Mouse (Mus musculus): ENCODE measurements at regions not wholly inside any gene's neighbourhood (a gene's known extent, or its start where the extent isn't known, plus 50 kb on each side); places are given as distances from the start of the nearest gene placed in this dataset.

DNA sequence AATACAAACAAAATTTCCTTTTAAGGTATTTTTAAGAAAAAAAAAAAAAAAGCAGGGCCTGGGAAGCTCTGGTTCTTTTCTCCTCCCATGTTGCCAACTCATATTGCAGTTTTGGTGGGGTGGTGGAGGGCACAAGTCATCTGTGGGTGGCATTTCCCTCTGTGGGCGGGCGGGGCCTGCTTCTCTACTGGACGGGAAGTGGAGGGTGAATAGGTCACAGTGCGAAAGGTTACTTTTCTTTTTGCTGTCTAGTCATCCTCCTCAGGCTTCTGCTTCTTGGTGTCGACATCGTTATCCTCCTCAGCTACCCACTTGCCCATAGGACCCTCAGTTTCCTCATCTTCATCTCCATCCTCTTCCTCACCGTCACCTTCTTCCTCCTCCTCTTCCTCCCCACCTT, 55.3 kb upstream of the Plcb1 start:
- DNase-seq (ENCODE audit: extremely low read depth, low read depth, low spot score): no peak

DNA sequence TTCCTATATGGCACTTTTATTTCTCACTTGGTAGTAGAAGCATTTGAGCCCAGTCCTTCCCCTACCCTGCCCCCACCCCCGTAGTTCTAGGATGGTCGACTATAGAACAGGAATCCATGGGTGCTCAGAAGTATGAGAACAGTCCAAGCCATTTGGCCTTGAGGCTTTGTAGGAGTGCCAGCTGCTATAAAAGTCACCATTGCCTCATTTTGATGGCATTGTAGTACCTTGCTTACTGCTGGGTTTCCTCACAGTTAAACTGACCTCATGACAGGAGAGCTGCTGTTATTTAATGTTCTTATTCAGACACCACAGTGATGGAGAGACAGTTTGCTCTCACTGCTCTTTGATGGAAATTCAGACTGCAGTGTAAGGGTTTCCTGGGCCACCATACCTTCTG, 59.2 kb upstream of the Plcb1 start:
- peak; percentile 55 for DNase-seq (ENCODE audit: extremely low read depth, low read depth, low spot score)

DNA sequence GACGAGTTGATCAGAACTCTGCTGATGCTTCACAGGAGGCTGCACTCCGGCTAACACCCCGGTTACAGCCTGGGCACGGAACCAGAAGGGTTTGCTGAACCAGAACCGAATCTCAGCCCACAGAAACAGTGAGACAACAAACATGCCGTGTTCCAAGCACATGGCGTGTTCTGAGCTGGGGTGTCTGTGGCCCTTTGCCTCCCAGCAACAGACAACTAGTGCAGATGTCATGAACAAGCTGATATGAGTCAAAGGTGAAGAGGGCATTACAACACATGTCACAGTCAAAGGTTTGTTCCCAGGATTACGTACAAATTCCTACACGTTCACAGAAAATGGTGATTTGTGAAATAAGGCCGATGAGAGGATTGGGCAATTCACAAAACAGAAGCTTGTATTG, 61.8 kb upstream of the Plcb1 start:
- no peak for DNase-seq (ENCODE audit: extremely low read depth, low read depth, low spot score)

DNA sequence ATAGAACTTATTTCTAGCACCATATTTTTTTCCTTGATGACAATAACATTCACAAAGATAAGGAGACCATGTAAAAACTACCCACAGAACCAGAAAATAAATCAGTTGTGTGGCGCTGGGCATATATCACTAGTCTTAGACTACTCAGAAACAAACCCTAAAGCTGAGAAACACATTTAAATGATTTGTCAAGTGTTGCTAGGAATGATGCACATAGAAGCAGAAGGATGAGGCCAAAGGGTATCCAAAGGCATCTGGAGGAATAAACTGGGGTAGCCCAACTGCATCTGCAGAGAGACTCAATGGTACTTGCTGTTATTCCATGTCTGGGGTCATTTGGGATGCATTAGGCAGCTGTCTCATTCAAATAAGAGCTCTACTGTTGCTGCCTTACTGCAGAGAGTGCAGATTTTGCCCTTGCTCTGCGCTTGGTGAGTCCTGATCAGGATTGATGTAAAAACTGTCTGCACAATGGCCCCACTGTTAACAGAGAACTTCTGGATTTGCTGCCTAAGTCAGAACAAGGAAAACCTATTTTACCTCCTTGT, 68.0 kb upstream of the Plcb1 start:
- DNase-seq (ENCODE audit: extremely low read depth, low read depth, low spot score): no peak

DNA sequence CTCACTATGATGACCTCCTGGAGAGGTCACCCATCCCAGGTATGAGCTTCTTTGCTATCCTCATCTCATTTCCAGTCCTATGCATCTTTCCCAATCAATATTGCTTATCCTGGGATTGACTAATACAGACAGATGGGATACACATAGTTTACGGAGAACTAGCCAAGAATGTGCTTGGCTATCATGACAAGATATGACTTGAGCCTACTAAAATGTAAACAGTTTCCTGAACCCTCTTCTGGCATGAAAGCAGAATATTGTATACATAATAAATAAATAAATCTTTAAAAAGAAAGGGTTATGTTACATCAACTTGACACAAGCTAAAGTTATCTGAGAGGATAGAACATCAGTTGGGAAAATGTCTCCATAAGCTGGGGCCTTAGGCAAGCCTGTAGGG, 69.3 kb upstream of the Plcb1 start:
- DNase-seq (ENCODE audit: extremely low read depth, low read depth, low spot score): no peak

DNA sequence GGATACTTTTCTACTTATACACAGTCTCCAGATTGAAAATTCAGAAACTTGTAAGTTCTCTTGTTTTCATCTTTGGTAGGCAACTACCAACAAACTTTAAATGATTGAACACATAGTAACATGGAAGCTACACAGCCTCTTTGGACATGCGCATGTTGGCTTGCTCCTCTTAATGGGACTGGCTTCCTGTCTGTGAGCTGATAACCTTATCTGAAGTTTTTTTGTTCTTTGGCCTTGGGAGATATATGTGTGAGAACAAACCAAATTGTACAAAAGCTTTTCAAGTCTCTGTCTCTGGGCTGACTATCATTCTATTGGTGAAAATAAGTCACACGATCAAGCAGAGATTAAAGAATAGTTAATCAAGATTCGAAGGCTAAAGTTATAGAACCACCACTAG, 70.1 kb upstream of the Tmx4 start:
- DNase-seq (ENCODE audit: extremely low read depth, low read depth, low spot score): no peak

DNA sequence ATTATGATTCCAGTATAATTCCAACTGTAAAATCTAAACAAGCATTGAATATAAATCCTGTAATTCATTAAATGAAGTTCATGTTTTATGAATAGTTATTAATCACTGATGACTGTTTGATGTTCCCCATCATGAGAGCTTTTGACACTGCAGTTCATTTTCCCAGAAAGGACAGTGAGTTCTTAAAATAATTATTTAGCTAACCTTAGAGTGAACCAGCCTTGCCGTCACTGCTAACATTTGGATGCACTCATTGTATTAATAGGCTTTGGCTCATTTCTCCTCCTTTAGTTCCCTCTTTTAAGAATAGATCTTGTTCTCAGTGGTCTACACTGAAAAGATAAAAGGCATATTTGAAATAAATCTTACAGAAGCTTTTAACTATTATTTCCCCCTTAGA, 64.8 kb upstream of the Tmx4 start:
- no peak for DNase-seq (ENCODE audit: extremely low read depth, low read depth, low spot score)

DNA sequence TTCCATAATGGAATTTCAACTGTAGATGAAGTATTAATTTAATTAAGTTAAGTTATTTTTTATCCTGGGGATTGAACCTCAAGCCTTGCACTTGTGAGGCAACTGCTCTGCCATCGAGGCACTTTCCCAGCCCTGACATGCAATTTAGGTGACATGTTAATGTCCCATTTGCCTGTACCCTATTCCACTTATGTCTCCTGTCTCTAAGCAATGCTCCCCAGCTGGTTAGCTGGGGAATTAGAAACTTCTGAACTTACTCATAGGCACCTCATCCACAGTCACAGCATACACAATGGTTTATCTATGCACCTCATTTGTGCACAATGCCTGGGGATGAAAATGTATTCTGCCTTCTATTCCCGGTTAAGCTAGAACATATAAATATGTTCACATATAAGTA, 59.1 kb upstream of the Tmx4 start:
- DNase-seq (ENCODE audit: extremely low read depth, low read depth, low spot score): no peak

DNA sequence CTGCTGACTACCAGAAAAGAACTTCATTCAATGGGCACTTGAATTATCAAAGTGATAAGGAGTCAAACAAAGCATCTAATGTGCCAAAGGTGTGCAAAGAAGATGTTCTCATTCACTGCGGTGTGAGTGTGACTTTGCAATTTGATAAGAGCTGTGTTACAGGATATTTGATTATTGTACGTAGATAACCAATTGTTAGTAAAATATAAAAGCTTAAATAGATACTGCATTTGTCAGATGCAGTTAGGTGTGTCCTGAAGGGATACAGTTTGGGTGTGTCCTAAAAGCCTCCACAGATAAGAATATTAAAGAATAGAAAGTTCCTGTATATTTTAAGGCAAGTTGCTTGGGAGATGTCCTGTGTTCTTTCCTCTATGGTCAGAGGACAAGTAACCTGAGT, 53.5 kb upstream of the Tmx4 start:
- DNase-seq (ENCODE audit: extremely low read depth, low read depth, low spot score): no peak

DNA sequence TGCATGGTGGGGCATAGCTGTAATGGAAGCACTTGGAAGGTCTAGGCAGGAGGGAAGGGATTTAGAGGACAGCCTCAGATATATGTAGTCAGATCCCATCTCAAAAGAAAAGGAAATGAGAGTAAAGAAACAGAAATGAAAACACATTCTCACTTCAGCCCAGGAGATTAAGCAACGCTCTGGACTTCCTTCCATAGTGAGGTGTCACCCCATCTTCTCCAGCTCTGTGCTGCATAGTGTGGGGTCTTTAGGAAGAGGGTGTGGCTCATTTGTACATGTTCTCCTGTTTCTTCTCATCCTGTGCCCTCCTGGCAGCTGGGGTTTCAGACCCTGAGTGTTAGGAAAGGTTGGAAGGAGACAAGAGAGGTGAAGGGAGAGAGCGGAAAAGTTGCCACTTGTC, 52.4 kb upstream of the Tmx4 start:
- DNase-seq (ENCODE audit: extremely low read depth, low read depth, low spot score): no peak

All from fat pad, adult 2 months (tissue).